Mouse (Mus musculus): ENCODE measurements around the gene Trpv4.

- no peak for TF ChIP-seq GATA1 (IDR thresholded peaks at IDR 0.05; ENCODE audit: borderline replicate concordance, low read length)
- no peak for TF ChIP-seq FLI1 (IDR thresholded peaks at IDR 0.05; ENCODE audit: low read length)
These were observed 18.6 kb downstream of the Trpv4 start for GRCm38 (mm10) chr5:114639645-114639957.

Data from megakaryocyte, embryonic 14.5 days (primary cell).